Mouse (Mus musculus): ENCODE results near the gene Gpr176. TPM values are rescaled to one million over a fixed set of nuclear protein-coding genes. Genes with fewer than 3 reads are reported as not detected.

Gpr176 gene
- 10 to 100 TPM; 11.4 to 12.5 TPM for total RNA-seq (2021)
- long read RNA-seq, experiment 1, transcript Gpr176-201 (3 exons, 3,899 nt) = major isoform, 12 of 20 reads
- long read RNA-seq, experiment 1, partial matches to known transcripts = 0 of 20 reads
- long read RNA-seq, experiment 1, other reads (novel, unspliced or antisense) = 8 of 20 reads
- long read RNA-seq, experiment 2, transcript Gpr176-201 (3 exons, 3,899 nt) = major isoform, 13 of 22 reads
- long read RNA-seq, experiment 2, partial matches to known transcripts = 0 of 22 reads
- long read RNA-seq, experiment 2, other reads (novel, unspliced or antisense) = 9 of 22 reads

GRCm38 (mm10) chr2:118372901-118373571, at the start of gene Gpr176:
Gene Gpr176 (minus strand): TSS chr2:118373419.
- peak; percentile 31 to 49 for DNase-seq (ENCODE audit: low spot score in 2 of 2)
- intact Hi-C loops (cut with DNase I) = no loop called here

- DNase-seq (ENCODE audit: low spot score in 2 of 2) = no peak
- intact Hi-C loops (cut with DNase I) = no loop called here
Measured at GRCm38 (mm10) chr2:118422385-118422784, 49.2 kb upstream of the Gpr176 start.

- intact Hi-C loops (cut with DNase I) = no loop called here
- DNase-seq (ENCODE audit: low spot score in 2 of 2) = no peak
Measured at GRCm38 (mm10) chr2:118421951-118422350, 48.7 kb upstream of the Gpr176 start.

GRCm38 (mm10) chr2:118418076-118418475, 44.9 kb upstream of the Gpr176 start:
- no peak for DNase-seq (ENCODE audit: low spot score in 2 of 2)
- intact Hi-C loops (cut with DNase I) = no loop called here

- no peak for DNase-seq (ENCODE audit: low spot score in 2 of 2)
- intact Hi-C loops (cut with DNase I) = no loop called here
Measured at GRCm38 (mm10) chr2:118415601-118416355, 42.6 kb upstream of the Gpr176 start.

GRCm38 (mm10) chr2:118412821-118413220, 39.6 kb upstream of the Gpr176 start:
- intact Hi-C loops (cut with DNase I) = no loop called here
- DNase-seq (ENCODE audit: low spot score in 2 of 2) = no peak

GRCm38 (mm10) chr2:118408336-118408895, 35.2 kb upstream of the Gpr176 start:
- no peak for DNase-seq (ENCODE audit: low spot score in 2 of 2)

GRCm38 (mm10) chr2:118406811-118407210, 33.6 kb upstream of the Gpr176 start:
- intact Hi-C loops (cut with DNase I) = no loop called here
- DNase-seq (ENCODE audit: low spot score in 2 of 2) = no peak

More at GRCm38 (mm10) chr2:118408336-118408895, 35.2 kb upstream of the Gpr176 start:
- intact Hi-C loops (cut with DNase I) = no loop called here

GRCm38 (mm10) chr2:118405568-118405967, 32.3 kb upstream of the Gpr176 start:
- DNase-seq (ENCODE audit: low spot score in 2 of 2) = no peak
- intact Hi-C loops (cut with DNase I) = no loop called here

GRCm38 (mm10) chr2:118404336-118404735, 31.1 kb upstream of the Gpr176 start:
- no peak for DNase-seq (ENCODE audit: low spot score in 2 of 2)
- intact Hi-C loops (cut with DNase I) = no loop called here

GRCm38 (mm10) chr2:118401834-118402727, 28.9 kb upstream of the Gpr176 start:
- DNase-seq (ENCODE audit: low spot score in 2 of 2) = no peak
- intact Hi-C loops (cut with DNase I) = no loop called here

- DNase-seq (ENCODE audit: low spot score in 2 of 2) = no peak
- intact Hi-C loops (cut with DNase I) = no loop called here
Measured at GRCm38 (mm10) chr2:118399751-118400150, 26.5 kb upstream of the Gpr176 start.

- intact Hi-C loops (cut with DNase I) = no loop called here
- DNase-seq (ENCODE audit: low spot score in 2 of 2) = no peak
Measured at GRCm38 (mm10) chr2:118391201-118391600, 18.0 kb upstream of the Gpr176 start.

- no peak for DNase-seq (ENCODE audit: low spot score in 2 of 2)
- intact Hi-C loops (cut with DNase I) = no loop called here
Measured at GRCm38 (mm10) chr2:118390072-118390471, 16.9 kb upstream of the Gpr176 start.

- intact Hi-C loops (cut with DNase I) = loop anchor here (5.0 kb wide), 1 partner anchor 127 kb away; no protein-coding TSS in a partner anchor
Measured at GRCm38 (mm10) chr2:118389569-118389968, 16.4 kb upstream of the Gpr176 start.

GRCm38 (mm10) chr2:118388341-118389335, 15.4 kb upstream of the Gpr176 start, which contains the start of gene Eif2ak4:
Gene Eif2ak4 (plus strand): TSS chr2:118388618.
- DNase-seq (ENCODE audit: low spot score in 2 of 2) = peak; percentile 97 to 98
- intact Hi-C loops (cut with DNase I) = loop anchor here (5.0 kb wide), 1 partner anchor 126 kb away; no protein-coding TSS in a partner anchor

More at GRCm38 (mm10) chr2:118389569-118389968, 16.4 kb upstream of the Gpr176 start:
- DNase-seq (ENCODE audit: low spot score in 2 of 2) = no peak

GRCm38 (mm10) chr2:118383387-118383786, 10.2 kb upstream of the Gpr176 start:
- no peak for DNase-seq (ENCODE audit: low spot score in 2 of 2)
- intact Hi-C loops (cut with DNase I) = no loop called here

- intact Hi-C loops (cut with DNase I) = no loop called here
- no peak for DNase-seq (ENCODE audit: low spot score in 2 of 2)
Measured at GRCm38 (mm10) chr2:118379756-118380155, 6.5 kb upstream of the Gpr176 start.
